Mouse (Mus musculus) thymus, adult 2 months (tissue): Measurements from ENCODE around the gene Zfp239. TPM values are rescaled to one million over a fixed set of nuclear protein-coding genes. Genes with fewer than 3 reads are reported as not detected.

Experiments
- DNase-seq: peaks from one replicate; pipeline ENCODE4 v3.0.0; 2021
- H3K27ac ChIP-seq: fragments of 200-500 bp; 2 replicates; pipeline ENCODE4 v1.5.1; 2012; ENCODE audit warnings: low read length, control low read depth; ENCODE audit not compliant: control insufficient read depth, insufficient read depth
- H3K27me3 ChIP-seq: fragments of 200-500 bp; 2 replicates; pipeline ENCODE4 v1.6.1; 2012; ENCODE audit warnings: mild to moderate bottlenecking, low read length, moderate library complexity, mixed read lengths; ENCODE audit not compliant: control insufficient read depth, insufficient read depth
- H3K36me3 ChIP-seq: fragments of 200-500 bp; 2 replicates; pipeline ENCODE4 v1.6.1; 2012; ENCODE audit warnings: mild to moderate bottlenecking, low read length, moderate library complexity; ENCODE audit not compliant: control insufficient read depth, insufficient read depth
- H3K4me1 ChIP-seq: fragments of 200-500 bp; replicated peaks from 2 replicates; pipeline ENCODE4 v1.6.1; 2012; ENCODE audit warnings: low read length; ENCODE audit not compliant: control insufficient read depth, insufficient read depth
- H3K4me3 ChIP-seq: fragments of 200-500 bp; 2 replicates; pipeline ENCODE4 v1.5.1; 2012; ENCODE audit warnings: mild to moderate bottlenecking, low read length, control low read depth, moderate library complexity; ENCODE audit not compliant: control insufficient read depth, insufficient read depth
- CTCF ChIP-seq: fragments of 200-500 bp; IDR thresholded peaks from 2 replicates; pipeline ENCODE4 v1.5.1; 2012; ENCODE audit warnings: mild to moderate bottlenecking, control low read depth, low read length, moderate library complexity, borderline replicate concordance; ENCODE audit not compliant: control insufficient read depth, poor library complexity, insufficient read depth; ENCODE audit errors: extremely low read depth
- POLR2A ChIP-seq: fragments of 200-500 bp; IDR thresholded peaks from 2 replicates; pipeline ENCODE4 v1.6.1; 2012; ENCODE audit warnings: mild to moderate bottlenecking, low read length, control low read depth, moderate library complexity; ENCODE audit not compliant: control insufficient read depth, poor library complexity, insufficient read depth; ENCODE audit errors: extremely low read depth
- WGBS: fragments of 180-500 bp; shearing (Covaris S2); methylation state at CpG from one replicate; pipeline ENCODE4 v1.1.7; 2018; 5-methylcytosine and 5-hydroxymethylcytosine counted together
- polyA plus RNA-seq: library from polyadenylated mRNA; depleted of rRNA; stranded (reverse); fragments of >200 nt; gene quantifications from 2 replicates; pipeline ENCODE4 v1.2.3, GENCODE M21; 2012; rRNA removed

Gene Zfp239
- polyA plus RNA-seq, 1 experiment, result 2.0 TPM

- WGBS, result 92% methylated on average over 3 of the region's 3 CpGs
- no peak for DNase-seq
- H3K36me3 ChIP-seq, result peaks cover 66% of the 10 kb centered on the region
- H3K27ac ChIP-seq, result no peak overlapping the region
- H3K4me1 ChIP-seq, result no peaks in the 10 kb centered on the region
- TF ChIP-seq CTCF, result no peak
- no peak for TF ChIP-seq POLR2A
- no peak overlapping the region for H3K4me3 ChIP-seq
- H3K27me3 ChIP-seq, result no peaks in the 10 kb centered on the region
These were observed 60.1 kb downstream of the Zfp239 start for GRCm38 (mm10) chr6:117922041-117922440.

Other genes starting within 250 kb of the Zfp239 start
- 23.3 and 25.5 TPM in 2 replicates for gene Zfp637, start 20.9 kb upstream of the Zfp239 start, polyA plus RNA-seq
- gene Hnrnpf, start 38.2 kb downstream of the Zfp239 start, polyA plus RNA-seq, result 316 and 376 TPM in 2 replicates
- 0.37 and 0.77 TPM in 2 replicates for gene Fxyd4, start 75.6 kb downstream of the Zfp239 start, polyA plus RNA-seq
- gene Rasgef1a, start 149.3 kb downstream of the Zfp239 start, polyA plus RNA-seq, result 1.0 and 1.1 TPM in 2 replicates